Mouse (Mus musculus) neural tube, embryonic 15.5 days (tissue): ENCODE results near the gene Pole3. TPM values are rescaled to one million over a fixed set of nuclear protein-coding genes. Genes with fewer than 3 reads are reported as not detected.

Source experiments
- ATAC-seq: fragments of 200-750 bp; cut with Nextera tagmentation; 2 replicates; pipeline ENCODE4 v1.8.0; 2017; ENCODE audit warnings: mild to moderate bottlenecking, moderate TSS enrichment, moderate library complexity; ENCODE audit not compliant: low FRiP score
- H3K27ac ChIP-seq: fragments of 300-500 bp; sonication (generic); replicated peaks from 2 replicates; pipeline ENCODE4 v1.5.1; 2015; ENCODE audit warnings: mild to moderate bottlenecking, inconsistent platforms
- H3K27me3 ChIP-seq: fragments of 300-500 bp; sonication (generic); replicated peaks from 2 replicates; pipeline ENCODE4 v1.6.1; 2015; ENCODE audit warnings: inconsistent platforms
- H3K36me3 ChIP-seq: fragments of 300-500 bp; sonication (generic); 2 replicates; pipeline ENCODE4 v1.6.1; 2015; ENCODE audit warnings: inconsistent platforms
- H3K4me1 ChIP-seq: fragments of 300-500 bp; sonication (generic); 2 replicates; pipeline ENCODE4 v1.6.1; 2015; ENCODE audit warnings: inconsistent platforms
- H3K4me2 ChIP-seq: fragments of 300-500 bp; sonication (generic); 2 replicates; pipeline ENCODE4 v1.6.1; 2015; ENCODE audit warnings: inconsistent platforms, mild to moderate bottlenecking, moderate library complexity
- H3K4me3 ChIP-seq: fragments of 300-500 bp; sonication (generic); replicated peaks from 2 replicates; pipeline ENCODE4 v1.5.1; 2015; ENCODE audit warnings: mild to moderate bottlenecking, inconsistent platforms
- H3K9ac ChIP-seq: fragments of 300-500 bp; sonication (generic); replicated peaks from 2 replicates; pipeline ENCODE4 v1.6.1; 2015; ENCODE audit warnings: mild to moderate bottlenecking, inconsistent platforms
- H3K9me3 ChIP-seq: fragments of 300-500 bp; sonication (generic); replicated peaks from 2 replicates; pipeline ENCODE4 v1.6.1; 2016; ENCODE audit warnings: inconsistent platforms
- WGBS: fragments of 180-500 bp; shearing (Covaris S2); methylation state at CpG from one replicate; pipeline ENCODE4 v1.1.7; 2015; ENCODE audit warnings: mixed read lengths; 5-methylcytosine and 5-hydroxymethylcytosine counted together
- polyA plus RNA-seq: library from polyadenylated mRNA; unstranded; fragments of >200 nt; fragmentation: Nextera tagmentation; extraction: Ambion mirVana; gene quantifications from 2 replicates; pipeline ENCODE4 v1.2.1, GENCODE M21; 2015

Pole3 gene
- polyA plus RNA-seq, 1 experiment from 2014 or later = 52.0 TPM

- no peak overlapping the region for H3K9ac ChIP-seq
- H3K27ac ChIP-seq = no peak overlapping the region
- no peaks in the 10 kb centered on the region for H3K36me3 ChIP-seq
- no peak for ATAC-seq
- H3K27me3 ChIP-seq = no peaks in the 10 kb centered on the region
- no peak overlapping the region for H3K4me3 ChIP-seq
- no peaks in the 10 kb centered on the region for H3K4me1 ChIP-seq
- 89% methylated on average over 7 of the region's 7 CpGs for WGBS
- H3K9me3 ChIP-seq = no peaks in the 10 kb centered on the region
- no peak overlapping the region for H3K4me2 ChIP-seq
Measured at GRCm38 (mm10) chr4:62551966-62552365, 27.1 kb upstream of the Pole3 start.

DNA sequence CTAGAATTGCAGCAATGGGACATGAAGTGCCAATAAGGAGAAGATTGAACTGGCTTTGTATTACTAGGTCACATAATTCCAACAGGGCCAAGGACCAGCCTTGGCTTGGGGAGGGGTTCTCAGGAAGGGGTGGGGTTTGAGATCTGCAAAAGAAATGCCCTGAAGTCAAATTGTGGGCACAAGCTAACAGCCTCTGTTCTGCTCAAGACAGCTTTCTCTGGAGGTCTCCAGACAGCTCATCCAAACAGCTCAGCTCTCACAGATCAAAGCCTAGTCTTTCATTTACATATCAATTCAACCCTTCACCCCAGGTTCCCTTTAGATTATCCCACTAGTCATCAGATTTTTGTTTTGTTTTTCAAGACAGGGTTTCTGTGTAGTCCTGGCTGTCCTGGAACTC is 19.9 kb upstream of the Pole3 start:
- Histone ChIP-seq H3K9me3 (no peaks in the 10 kb centered on the region; the same call in 1 of the 2 replicates), H3K4me3 (no peak overlapping the region), H3K9ac (no peak overlapping the region), H3K4me1 (no peaks in the 10 kb centered on the region), H3K27ac (no peak overlapping the region), H3K4me2 (no peak overlapping the region), H3K27me3 (no peaks in the 10 kb centered on the region), H3K36me3 (no peaks in the 10 kb centered on the region)
- no peak for ATAC-seq

GRCm38 (mm10) chr4:62543782-62544181 is 18.9 kb upstream of the Pole3 start:
- Histone ChIP-seq H3K36me3 (no peaks in the 10 kb centered on the region), H3K27ac (no peak overlapping the region), H3K4me1 (no peaks in the 10 kb centered on the region), H3K27me3 (no peaks in the 10 kb centered on the region), H3K4me2 (no peak overlapping the region), H3K9ac (no peak overlapping the region), H3K9me3 (no peaks in the 10 kb centered on the region; the same call in 1 of the 2 replicates), H3K4me3 (no peak overlapping the region)
- ATAC-seq = no peak
- 88% methylated on average over 6 of the region's 6 CpGs for WGBS

DNA sequence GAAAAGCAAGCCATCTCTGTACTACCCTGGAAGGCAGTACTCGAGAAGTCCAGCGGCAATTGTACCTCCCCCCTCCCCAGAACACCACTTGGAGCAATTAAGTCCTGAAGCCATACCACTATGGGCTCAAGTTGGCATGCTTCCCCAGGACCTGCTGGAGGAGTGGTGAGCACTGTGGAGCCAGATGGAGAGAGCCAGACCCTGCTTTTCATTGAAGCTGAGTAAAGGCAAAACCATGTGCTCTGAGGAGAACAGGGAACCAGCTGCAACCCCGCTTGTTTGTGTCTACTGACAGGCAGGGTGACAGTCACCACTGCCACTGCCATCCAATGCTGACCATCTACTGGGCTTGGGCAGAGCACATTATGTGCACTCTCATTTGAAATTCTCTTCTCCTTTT is 16.9 kb upstream of the Pole3 start:
- ATAC-seq = no peak
- H3K27me3 ChIP-seq = no peaks in the 10 kb centered on the region
- no peak overlapping the region for H3K4me3 ChIP-seq
- H3K9ac ChIP-seq = no peak overlapping the region
- H3K4me1 ChIP-seq = no peaks in the 10 kb centered on the region
- H3K36me3 ChIP-seq = no peaks in the 10 kb centered on the region
- no peaks in the 10 kb centered on the region; the same call in 1 of the 2 replicates for H3K9me3 ChIP-seq
- 69% methylated on average over 3 of the region's 3 CpGs for WGBS
- H3K4me2 ChIP-seq = no peak overlapping the region
- H3K27ac ChIP-seq = no peak overlapping the region

- H3K9me3 ChIP-seq = no peaks in the 10 kb centered on the region
- no peak overlapping the region for H3K4me3 ChIP-seq
- no peak overlapping the region for H3K9ac ChIP-seq
- H3K27me3 ChIP-seq = no peaks in the 10 kb centered on the region
- H3K36me3 ChIP-seq = no peaks in the 10 kb centered on the region
- no peak overlapping the region for H3K4me2 ChIP-seq
- ATAC-seq = no peak
- H3K4me1 ChIP-seq = no peaks in the 10 kb centered on the region
- no peak overlapping the region for H3K27ac ChIP-seq
- WGBS = 80% methylated on average over 6 of the region's 6 CpGs
Measured at GRCm38 (mm10) chr4:62533729-62534128, 8.9 kb upstream of the Pole3 start.

DNA sequence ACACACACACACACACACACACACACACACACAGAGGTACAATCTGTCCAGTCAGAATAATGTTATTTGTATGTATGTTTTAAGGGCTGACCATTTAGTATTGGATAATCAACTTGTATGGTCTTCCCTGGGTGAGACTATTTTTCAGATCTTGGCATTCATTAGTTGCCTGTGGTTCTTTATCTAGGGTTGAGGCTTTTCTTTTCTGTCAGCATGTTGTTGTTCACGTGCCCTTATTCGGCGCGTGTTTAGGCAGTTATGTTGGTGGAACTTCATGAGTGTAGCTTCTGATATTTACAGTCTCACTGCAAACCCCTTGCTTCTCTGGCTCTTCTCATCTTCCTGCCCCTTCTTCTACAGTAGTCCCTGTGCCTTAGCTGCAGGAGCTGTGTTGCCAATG is 2.8 kb upstream of the Pole3 start:
- Histone ChIP-seq H3K9ac (no peak overlapping the region), H3K4me1 (peaks cover 11% of the 10 kb centered on the region), H3K4me2 (no peak overlapping the region), H3K36me3 (no peaks in the 10 kb centered on the region), H3K27me3 (no peaks in the 10 kb centered on the region), H3K27ac (no peak overlapping the region), H3K9me3 (no peaks in the 10 kb centered on the region), H3K4me3 (no peak overlapping the region)
- no peak for ATAC-seq
- WGBS = 90% methylated on average over 4 of the region's 4 CpGs

GRCm38 (mm10) chr4:62526256-62526655 is 1.4 kb upstream of the Pole3 start:
- 57% methylated on average over 2 of the region's 2 CpGs for WGBS
- no peak for ATAC-seq

DNA sequence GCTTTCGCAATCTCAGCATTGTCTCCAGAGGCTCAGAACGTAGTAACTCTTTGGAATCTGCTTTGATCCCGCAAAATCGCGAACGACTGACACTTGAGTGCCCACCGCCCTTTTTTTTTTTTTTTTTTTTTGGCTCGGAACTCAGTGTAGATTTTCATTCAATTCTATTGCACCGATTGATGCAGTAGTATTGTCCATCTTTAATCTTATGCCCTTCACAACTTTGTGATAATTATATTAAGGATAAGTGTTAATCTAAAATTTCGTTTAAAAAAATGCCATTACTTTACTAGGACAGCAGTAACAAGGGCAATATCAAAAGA is 582 bp upstream of the Pole3 start:
- peak overlapping the region; percentile 90 for H3K4me2 ChIP-seq
- WGBS = 2% methylated on average over 10 of the region's 10 CpGs
- no peaks in the 10 kb centered on the region for H3K36me3 ChIP-seq
- no peaks in the 10 kb centered on the region for H3K9me3 ChIP-seq
- no peak for ATAC-seq
- H3K4me3 ChIP-seq = peak overlapping the region; percentile 56
- peak overlapping the region; percentile 44 for H3K9ac ChIP-seq
- H3K27me3 ChIP-seq = no peaks in the 10 kb centered on the region
- peaks cover 13% of the 10 kb centered on the region for H3K4me1 ChIP-seq
- H3K27ac ChIP-seq = peak overlapping the region; percentile 100; the same call in 1 of the 2 replicates

More at GRCm38 (mm10) chr4:62526256-62526655, 1.4 kb upstream of the Pole3 start:
- Histone ChIP-seq H3K4me3 (no peak overlapping the region), H3K4me1 (peaks cover 11% of the 10 kb centered on the region), H3K36me3 (no peaks in the 10 kb centered on the region), H3K27me3 (no peaks in the 10 kb centered on the region), H3K9me3 (no peaks in the 10 kb centered on the region), H3K4me2 (no peak overlapping the region), H3K9ac (no peak overlapping the region), H3K27ac (no peak overlapping the region)

GRCm38 (mm10) chr4:62520892-62521400 is 3.9 kb downstream of the Pole3 start:
- H3K4me3 ChIP-seq = no peak overlapping the region
- ATAC-seq = no peak
- peaks cover 34% of the 10 kb centered on the region for H3K4me1 ChIP-seq
- H3K36me3 ChIP-seq = no peaks in the 10 kb centered on the region
- 89% methylated on average over 2 of the region's 2 CpGs for WGBS
- H3K27ac ChIP-seq = no peak overlapping the region
- H3K27me3 ChIP-seq = no peaks in the 10 kb centered on the region
- H3K4me2 ChIP-seq = peak overlapping the region; percentile 68
- no peak overlapping the region for H3K9ac ChIP-seq
- H3K9me3 ChIP-seq = no peaks in the 10 kb centered on the region

DNA sequence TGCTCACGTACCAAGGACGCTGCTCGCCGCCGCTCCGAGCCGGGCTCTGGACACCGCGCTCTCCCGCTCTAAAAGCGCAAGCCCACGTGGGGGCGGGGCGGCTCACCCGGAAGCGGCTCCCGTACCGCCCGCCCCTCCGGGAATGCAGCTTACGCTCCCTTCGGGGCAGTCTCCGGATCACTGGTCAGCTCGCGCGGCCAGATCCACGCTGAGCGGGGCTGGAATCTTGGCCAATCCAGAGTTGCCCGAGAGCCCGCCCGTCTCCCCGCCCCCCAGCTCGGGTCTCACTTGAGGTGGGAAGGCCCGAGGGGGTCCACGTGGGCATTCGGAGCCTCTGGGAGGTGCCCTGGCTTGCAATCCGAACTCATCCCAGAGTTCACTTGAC is 5.0 kb downstream of the Pole3 start, which contains the start of gene Alad:
Gene Alad, minus strand, starts transcription at position 70 of the 385 bp plus-strand sequence.
- peak; percentile 80 for ATAC-seq
- Histone ChIP-seq H3K27me3 (no peaks in the 10 kb centered on the region), H3K27ac (peak within 1 kb of the TSS; percentile 85), H3K9ac (peak within 1 kb of the TSS; percentile 82), H3K9me3 (no peaks in the 10 kb centered on the region), H3K4me2 (peak within 1 kb of the TSS; percentile 68), H3K4me3 (peak within 1 kb of the TSS; percentile 83), H3K4me1 (peaks cover 41% of the 10 kb centered on the region), H3K36me3 (no peaks in the 10 kb centered on the region)
- under 1% methylated on average over 37 of the region's 37 CpGs for WGBS

DNA sequence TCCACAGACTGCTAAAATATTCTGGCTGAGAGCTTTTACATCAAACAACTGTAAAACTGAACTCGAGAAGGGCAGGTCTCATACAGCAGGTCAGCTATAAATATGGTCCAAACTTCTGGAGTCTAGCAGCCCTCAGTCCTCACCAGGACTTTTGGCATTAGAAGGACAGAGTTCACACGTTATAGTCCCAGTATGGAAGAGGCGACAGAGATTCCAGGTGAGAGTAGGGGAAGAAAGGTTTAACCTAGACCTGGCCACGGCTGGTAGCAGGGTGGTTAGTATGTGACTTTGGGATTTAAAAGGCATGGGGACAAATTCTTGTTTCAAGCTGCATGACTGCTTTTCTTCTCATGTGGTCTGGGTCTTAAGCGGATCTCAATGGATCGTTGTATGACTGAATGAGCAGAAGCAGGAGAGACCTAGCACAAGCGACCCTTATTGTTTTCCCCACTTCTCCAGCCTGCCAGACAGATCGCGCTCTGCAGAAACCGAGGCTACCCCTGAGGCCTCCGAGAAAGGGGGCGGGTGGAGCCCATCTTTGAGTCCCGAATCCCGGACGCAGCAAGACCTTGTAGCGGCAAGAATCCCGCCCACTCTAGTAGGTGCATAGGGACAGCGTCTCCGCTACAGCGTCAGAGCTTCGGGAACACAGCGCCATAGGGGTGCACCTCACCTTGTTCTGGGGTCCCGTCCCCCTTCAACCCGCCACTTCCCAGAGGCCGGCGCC is 5.6 kb downstream of the Pole3 start:
- H3K9ac ChIP-seq = peak overlapping the region; percentile 82
- ATAC-seq = peak; percentile 79
- peak overlapping the region; percentile 85 for H3K27ac ChIP-seq
- H3K4me2 ChIP-seq = peak overlapping the region; percentile 68
- H3K4me3 ChIP-seq = peak overlapping the region; percentile 83
- WGBS = 2% methylated on average over 26 of the region's 26 CpGs
- no peaks in the 10 kb centered on the region for H3K36me3 ChIP-seq
- peaks cover 38% of the 10 kb centered on the region for H3K4me1 ChIP-seq
- H3K9me3 ChIP-seq = no peaks in the 10 kb centered on the region
- no peaks in the 10 kb centered on the region for H3K27me3 ChIP-seq

DNA sequence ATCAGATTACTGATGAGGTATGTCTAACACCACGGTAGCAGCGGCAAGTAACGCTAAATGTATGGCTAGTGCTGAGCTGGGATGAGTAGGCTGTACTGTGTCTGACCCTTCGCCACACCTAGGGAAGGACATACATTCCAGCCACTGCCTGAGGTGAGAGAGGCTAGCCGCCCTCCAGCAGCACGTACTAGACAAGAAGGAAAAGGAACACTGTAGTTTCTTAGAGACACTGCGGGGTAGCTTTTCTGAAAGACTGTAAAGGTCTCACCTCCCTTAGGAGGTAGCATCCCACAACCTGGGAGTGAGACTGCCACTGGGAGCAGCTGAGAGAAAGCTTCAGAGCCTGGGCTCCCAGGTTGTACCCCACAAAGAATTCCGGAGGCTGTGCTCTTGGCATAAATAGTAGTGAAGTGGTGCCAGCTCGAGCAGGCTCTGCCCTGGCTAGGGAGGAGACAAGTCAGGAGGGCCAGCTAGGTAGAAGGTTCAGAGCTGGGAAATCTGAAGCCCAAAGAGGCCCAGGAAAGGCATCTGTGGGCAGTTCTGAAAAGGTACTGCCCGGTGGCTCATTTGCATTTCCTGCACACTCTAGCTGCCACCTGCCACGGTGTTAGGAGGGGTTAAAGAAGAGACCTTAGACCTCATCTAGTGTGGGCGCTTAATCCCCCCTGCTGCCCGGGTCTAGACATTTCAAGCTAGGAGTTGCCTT is 6.3 kb downstream of the Pole3 start:
- Histone ChIP-seq H3K27me3 (no peaks in the 10 kb centered on the region), H3K36me3 (peaks cover 4% of the 10 kb centered on the region), H3K4me2 (peak overlapping the region; percentile 68), H3K9me3 (no peaks in the 10 kb centered on the region), H3K9ac (peak overlapping the region; percentile 82; the same call in 1 of the 2 replicates), H3K4me3 (peak overlapping the region; percentile 83), H3K27ac (peak overlapping the region; percentile 85; the same call in 1 of the 2 replicates), H3K4me1 (peaks cover 31% of the 10 kb centered on the region)
- ATAC-seq = no peak
- WGBS = 54% methylated on average over 13 of the region's 13 CpGs
